Mouse (Mus musculus) olfactory bulb, adult 2 months (tissue): ENCODE measurements around the gene Mrpl14. TPM values are rescaled to one million over a fixed set of nuclear protein-coding genes. Genes with fewer than 3 reads are reported as not detected.

Source experiments
- H3K27ac ChIP-seq: fragments of 200-500 bp; 2 replicates; pipeline ENCODE4 v1.5.1; 2012; ENCODE audit warnings: low read depth, low read length; ENCODE audit not compliant: insufficient read depth
- H3K4me1 ChIP-seq: fragments of 200-500 bp; 2 replicates; pipeline ENCODE4 v1.6.1; 2012; ENCODE audit warnings: low read length; ENCODE audit not compliant: control insufficient read depth, insufficient read depth
- H3K4me3 ChIP-seq: fragments of 200-500 bp; 2 replicates; pipeline ENCODE4 v1.5.1; 2012; ENCODE audit warnings: mild to moderate bottlenecking, low read depth, low read length, moderate library complexity; ENCODE audit not compliant: insufficient read depth
- CTCF ChIP-seq: fragments of 200-500 bp; IDR thresholded peaks from 2 replicates; pipeline ENCODE4 v1.5.1; 2012; ENCODE audit warnings: low read depth, mild to moderate bottlenecking, low read length, moderate library complexity; ENCODE audit not compliant: insufficient read depth
- POLR2A ChIP-seq: fragments of 200-500 bp; IDR thresholded peaks from 2 replicates; pipeline ENCODE4 v1.6.1; 2012; ENCODE audit warnings: mild to moderate bottlenecking, low read depth, low read length, moderate library complexity; ENCODE audit not compliant: insufficient read depth
- WGBS: fragments of 180-500 bp; shearing (Covaris S2); methylation state at CpG from one replicate; pipeline ENCODE4 v1.1.7; 2018; 5-methylcytosine and 5-hydroxymethylcytosine counted together
- polyA plus RNA-seq: library from polyadenylated mRNA; stranded (reverse); fragments of >200 nt; gene quantifications from 2 replicates; pipeline ENCODE4 v1.2.4, GENCODE M21; 2012; ENCODE audit warnings: low replicate concordance; ENCODE audit not compliant: missing spikeins, insufficient read depth, insufficient read length

Gene Mrpl14
- polyA plus RNA-seq, 1 experiment = not detected

- 89% methylated on average over 13 of the region's 13 CpGs for WGBS
- Histone ChIP-seq H3K4me3 (no peak overlapping the region), H3K27ac (no peak overlapping the region), H3K4me1 (peaks cover 4% of the 10 kb centered on the region)
- TF ChIP-seq POLR2A (no peak), CTCF (no peak)
These were observed 21.5 kb upstream of the Mrpl14 start for GRCm38 (mm10) chr17:45664608-45665007.

- H3K4me3 ChIP-seq = no peak overlapping the region
- no peak overlapping the region for H3K27ac ChIP-seq
- TF ChIP-seq CTCF (no peak), POLR2A (no peak)
- H3K4me1 ChIP-seq = peaks cover 4% of the 10 kb centered on the region
- 86% methylated on average over 11 of the region's 11 CpGs for WGBS
These were observed 20.0 kb upstream of the Mrpl14 start for GRCm38 (mm10) chr17:45666091-45666490.

GRCm38 (mm10) chr17:45667481-45667880 lies 18.6 kb upstream of the Mrpl14 start:
- TF ChIP-seq CTCF (no peak), POLR2A (no peak)
- Histone ChIP-seq H3K27ac (no peak overlapping the region), H3K4me3 (no peak overlapping the region), H3K4me1 (peaks cover 4% of the 10 kb centered on the region)
- 86% methylated on average over 10 of the region's 10 CpGs for WGBS

- Histone ChIP-seq H3K4me1 (peaks cover 4% of the 10 kb centered on the region), H3K27ac (no peak overlapping the region), H3K4me3 (no peak overlapping the region)
- TF ChIP-seq CTCF (no peak), POLR2A (no peak)
- WGBS = 71% methylated on average over 10 of the region's 10 CpGs
These were observed 18.1 kb upstream of the Mrpl14 start for GRCm38 (mm10) chr17:45667986-45668385.

GRCm38 (mm10) chr17:45671821-45672220 lies 14.3 kb upstream of the Mrpl14 start:
- Histone ChIP-seq H3K27ac (no peak overlapping the region), H3K4me1 (no peaks in the 10 kb centered on the region), H3K4me3 (no peak overlapping the region)
- TF ChIP-seq POLR2A (no peak), CTCF (no peak)
- 91% methylated on average over 1 of the region's 1 CpGs for WGBS

- 90% methylated on average over 2 of the region's 2 CpGs for WGBS
- Histone ChIP-seq H3K4me1 (no peaks in the 10 kb centered on the region), H3K27ac (no peak overlapping the region), H3K4me3 (no peak overlapping the region)
- TF ChIP-seq POLR2A (no peak), CTCF (no peak)
These were observed 13.5 kb upstream of the Mrpl14 start for GRCm38 (mm10) chr17:45672598-45672997.

GRCm38 (mm10) chr17:45678106-45678505 lies 8.0 kb upstream of the Mrpl14 start:
- Histone ChIP-seq H3K27ac (no peak overlapping the region), H3K4me3 (no peak overlapping the region), H3K4me1 (peaks cover 14% of the 10 kb centered on the region)
- WGBS = 22% methylated on average over 7 of the region's 7 CpGs
- TF ChIP-seq CTCF (peak; percentile 60), POLR2A (no peak)

GRCm38 (mm10) chr17:45680391-45680980 lies 5.6 kb upstream of the Mrpl14 start:
- WGBS = 40% methylated on average over 8 of the region's 8 CpGs
- TF ChIP-seq POLR2A (no peak), CTCF (no peak)
- Histone ChIP-seq H3K4me1 (peaks cover 24% of the 10 kb centered on the region), H3K27ac (peak overlapping the region; percentile 74), H3K4me3 (peak overlapping the region; percentile 41)

- TF ChIP-seq POLR2A (no peak), CTCF (no peak)
- Histone ChIP-seq H3K4me3 (no peak overlapping the region), H3K27ac (no peak overlapping the region), H3K4me1 (peaks cover 24% of the 10 kb centered on the region)
- 95% methylated on average over 1 of the region's 1 CpGs for WGBS
These were observed 4.5 kb upstream of the Mrpl14 start for GRCm38 (mm10) chr17:45681588-45681987.

- no peak for TF ChIP-seq CTCF
- no peak for TF ChIP-seq POLR2A
- Histone ChIP-seq H3K27ac (no peak overlapping the region), H3K4me1 (peaks cover 28% of the 10 kb centered on the region), H3K4me3 (no peak overlapping the region)
- 93% methylated on average over 4 of the region's 4 CpGs for WGBS
These were observed 3.3 kb upstream of the Mrpl14 start for GRCm38 (mm10) chr17:45682843-45683242.
